Mouse (Mus musculus) lung, adult 2 months (tissue): ENCODE measurements around the gene Gdf11.

Experiments
- CTCF ChIP-seq: fragments of 200-500 bp; IDR thresholded peaks from 2 replicates; pipeline ENCODE4 v1.5.1; 2011; ENCODE audit warnings: mild to moderate bottlenecking, low read length, control low read depth; ENCODE audit not compliant: insufficient read depth
- POLR2A ChIP-seq: fragments of 200-500 bp; IDR thresholded peaks from 2 replicates; pipeline ENCODE4 v1.6.1; 2011; ENCODE audit warnings: low read depth, mild to moderate bottlenecking, control low read depth, low read length, borderline replicate concordance; ENCODE audit errors: extremely low read depth

GRCm38 (mm10) chr10:128878291-128878690, 13.2 kb downstream of the Gdf11 start:
- no peak for TF ChIP-seq POLR2A
- no peak for TF ChIP-seq CTCF
